Mouse (Mus musculus) thymus, postnatal 25 days (tissue): ENCODE results near the gene Ppm1n.
"Not testable (repeated sequence)": the region's sequence is repeated elsewhere in the genome, so short reads cannot be mapped to it uniquely, and the experiment has no call there.

ENCODE experiments used
- DNase-seq: peaks from one replicate; pipeline ENCODE4 v3.0.0; 2022

Ppm1n gene

GRCm38 (mm10) chr7:19281680-19282304 is 1.9 kb upstream of the Ppm1n start:
- not testable (repeated sequence) for DNase-seq

- DNase-seq, result no peak
Measured at GRCm38 (mm10) chr7:19279052-19279451, 812 bp downstream of the Ppm1n start.

DNA sequence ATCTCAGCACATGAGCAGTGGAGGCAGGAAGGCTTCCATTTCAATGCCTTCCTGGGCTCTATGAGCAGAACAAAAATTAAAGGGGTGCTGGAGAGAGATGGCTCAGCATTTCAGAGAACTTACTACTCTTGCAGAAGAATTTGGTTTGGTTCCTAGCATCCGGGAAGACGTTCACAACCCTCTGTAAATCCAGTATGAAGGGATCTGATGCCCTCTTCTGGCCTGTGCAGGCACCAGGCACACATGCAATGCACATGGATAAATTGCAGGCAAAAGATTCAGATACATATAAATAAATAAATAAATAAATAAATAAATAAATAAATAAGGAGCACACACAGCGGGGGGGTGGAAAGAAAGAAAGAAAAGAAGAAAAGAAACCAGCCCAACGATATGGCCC is 3.6 kb downstream of the Ppm1n start:
- peak; percentile 26 for DNase-seq

GRCm38 (mm10) chr7:19272173-19272764 is 7.6 kb downstream of the Ppm1n start:
- peak; percentile 91 for DNase-seq

GRCm38 (mm10) chr7:19271238-19272172 is 8.4 kb downstream of the Ppm1n start, which contains the start of gene Vasp:
Gene Vasp, minus strand, starts transcription at chr7:19271817.
- DNase-seq, result peak; percentile 87

DNA sequence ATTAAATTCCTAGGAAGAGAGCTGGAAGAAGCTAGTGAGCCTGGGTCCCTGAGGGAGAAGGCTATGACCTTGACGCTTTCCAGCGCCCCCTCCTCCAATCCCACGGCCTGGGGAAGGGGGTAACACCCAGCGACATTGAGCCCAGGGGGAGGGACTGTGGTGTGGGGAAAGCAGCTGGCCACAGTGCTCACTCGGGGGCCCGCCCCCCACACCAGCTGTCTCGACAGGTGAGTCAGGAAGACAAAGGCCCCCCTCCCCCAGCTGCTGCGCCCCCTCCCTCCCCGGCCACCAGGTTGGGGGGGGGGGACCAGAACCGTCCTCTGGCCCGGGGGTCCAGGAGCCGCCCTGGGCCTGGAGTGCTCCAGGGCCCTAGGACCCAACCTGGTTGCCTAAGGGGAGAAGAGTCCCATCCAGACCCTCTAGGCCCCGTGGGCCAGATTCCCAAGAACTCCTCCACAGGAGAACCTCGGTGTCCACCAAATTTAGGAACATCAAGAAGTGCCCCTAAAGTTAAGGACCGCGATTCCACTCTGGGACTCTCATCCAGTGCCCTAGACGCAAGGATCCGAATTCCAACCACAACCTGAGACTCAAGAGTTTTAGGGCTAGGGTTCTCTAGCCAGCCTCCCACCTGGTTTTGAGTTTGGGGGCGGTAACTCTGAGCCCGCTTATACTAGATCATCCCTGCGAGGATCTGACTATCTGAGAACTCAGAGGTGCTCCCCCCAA is 9.2 kb downstream of the Ppm1n start:
- DNase-seq, result peak; percentile 48

- DNase-seq, result peak; percentile 30
Measured at GRCm38 (mm10) chr7:19269721-19270441, 10.0 kb downstream of the Ppm1n start.

DNA sequence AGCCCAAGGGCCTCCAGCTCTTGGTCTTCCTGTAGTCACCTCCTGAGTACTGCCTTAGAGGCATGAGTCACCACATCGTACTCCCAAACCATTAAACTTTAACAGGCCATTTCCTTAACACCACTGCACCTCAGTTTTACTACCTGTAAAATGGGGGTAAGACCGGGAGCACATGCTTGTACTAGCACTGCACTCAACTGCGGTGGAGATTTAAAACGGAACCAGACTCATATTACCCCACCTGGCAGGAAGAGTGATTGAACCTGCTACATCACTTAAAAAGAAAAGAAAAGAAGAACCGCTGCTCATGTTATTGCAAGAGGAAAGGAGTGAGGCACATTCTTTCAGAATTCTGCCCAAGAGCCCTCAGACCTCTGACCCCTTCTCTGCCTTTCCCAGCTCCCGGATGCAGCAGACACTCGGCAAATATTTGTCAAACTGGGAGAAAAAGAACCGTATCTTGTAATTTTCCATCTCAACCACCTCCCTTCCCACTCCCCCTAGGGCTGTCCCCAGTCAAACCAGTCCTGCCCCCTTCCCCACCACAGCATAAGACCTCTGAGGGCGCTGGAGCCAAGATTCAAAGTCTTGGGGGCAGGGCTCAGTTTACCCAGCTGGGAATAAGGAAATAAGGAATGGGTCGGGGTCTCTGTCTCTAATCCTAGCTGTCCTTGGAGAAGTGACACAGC is 10.7 kb downstream of the Ppm1n start:
- DNase-seq, result peak; percentile 25

DNA sequence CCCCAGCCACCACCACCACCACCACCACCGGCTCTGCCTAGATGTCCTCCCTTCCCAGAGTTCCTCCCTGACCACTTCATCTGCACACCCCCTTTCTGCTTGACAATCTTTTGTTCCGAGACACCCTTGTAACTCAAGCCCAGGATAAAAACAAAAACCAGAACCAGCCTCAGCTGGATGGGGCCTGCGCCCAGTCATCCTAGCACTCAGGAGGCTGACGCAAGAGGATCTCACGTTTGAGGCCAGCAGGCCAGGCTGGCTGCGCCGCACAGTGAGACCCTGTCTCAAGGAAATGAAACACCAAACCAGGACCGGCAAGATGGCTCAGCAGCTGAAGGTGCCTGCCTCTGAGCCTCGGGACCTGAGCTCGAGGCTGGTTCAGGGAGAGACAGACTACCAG is 12.8 kb downstream of the Ppm1n start:
- no peak for DNase-seq

DNA sequence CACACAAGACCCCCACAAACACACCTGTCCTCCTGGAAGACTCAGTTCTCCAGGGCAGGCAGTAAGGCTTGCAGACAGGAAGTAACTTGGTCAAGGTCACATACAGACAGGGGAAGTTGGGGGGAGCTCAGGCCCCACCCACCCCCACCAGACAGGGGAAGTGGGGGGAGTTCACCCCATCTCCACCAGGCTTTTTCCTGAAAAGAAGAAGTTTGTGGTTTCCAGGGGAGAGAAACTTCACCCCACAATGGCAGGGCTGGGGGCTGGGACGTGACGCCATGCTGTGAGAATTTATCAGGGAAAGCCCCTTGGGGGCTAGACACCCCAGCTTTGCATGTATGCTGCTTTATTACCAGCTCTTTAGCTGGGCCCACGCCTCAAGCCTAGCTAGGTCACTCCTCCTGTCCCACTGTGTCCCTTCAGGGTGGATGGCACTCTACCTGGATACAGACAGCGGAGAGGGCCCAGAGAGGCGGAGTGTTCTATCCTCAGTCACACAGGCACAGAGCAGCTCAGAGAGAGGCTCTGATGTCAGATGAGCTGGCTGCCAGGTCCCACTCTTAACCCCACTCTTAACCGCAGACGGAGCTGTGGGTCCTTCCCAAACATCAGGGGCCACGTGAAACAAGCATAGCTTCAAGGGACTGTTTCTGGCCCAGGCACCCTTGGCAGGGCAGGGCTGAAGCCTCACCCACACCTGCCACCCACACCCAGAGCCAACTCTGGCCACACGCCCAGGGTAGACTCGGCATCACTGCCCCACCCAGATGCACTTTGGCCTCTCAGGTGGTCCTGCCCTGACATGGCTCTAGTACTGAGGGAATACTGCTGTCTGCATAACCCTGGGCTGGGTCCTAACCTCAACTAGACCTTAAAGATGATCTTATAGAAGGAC is 13.7 kb downstream of the Ppm1n start:
- DNase-seq, result peak; percentile 59

DNA sequence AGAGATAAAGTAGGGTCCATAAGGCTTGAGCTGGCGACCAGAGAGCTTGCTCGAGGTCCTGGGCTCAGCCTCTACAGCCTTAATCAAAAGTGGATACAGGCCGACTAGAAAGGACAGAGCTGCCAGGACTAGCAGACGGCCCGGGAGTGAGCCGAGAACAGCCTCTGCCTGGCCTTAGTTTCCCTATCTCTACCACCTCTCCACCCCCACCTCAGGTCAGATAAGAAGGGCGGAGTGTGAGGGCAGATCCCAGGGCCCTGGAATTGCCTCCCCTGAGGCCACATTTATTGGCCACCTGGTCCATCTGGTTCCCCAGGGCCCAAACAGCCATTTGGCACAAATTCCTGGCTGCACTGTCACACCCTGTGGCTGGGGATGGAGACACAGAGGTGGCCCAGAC is 14.7 kb downstream of the Ppm1n start:
- no peak for DNase-seq

- no peak for DNase-seq
Measured at GRCm38 (mm10) chr7:19258336-19258735, 21.5 kb downstream of the Ppm1n start.

GRCm38 (mm10) chr7:19257390-19258022 is 22.4 kb downstream of the Ppm1n start:
- peak; percentile 19 for DNase-seq

GRCm38 (mm10) chr7:19256567-19256966 is 23.3 kb downstream of the Ppm1n start:
- DNase-seq, result peak; percentile 30

GRCm38 (mm10) chr7:19255395-19255794 is 24.5 kb downstream of the Ppm1n start:
- DNase-seq, result no peak

- no peak for DNase-seq
Measured at GRCm38 (mm10) chr7:19253437-19253836, 26.4 kb downstream of the Ppm1n start.

DNA sequence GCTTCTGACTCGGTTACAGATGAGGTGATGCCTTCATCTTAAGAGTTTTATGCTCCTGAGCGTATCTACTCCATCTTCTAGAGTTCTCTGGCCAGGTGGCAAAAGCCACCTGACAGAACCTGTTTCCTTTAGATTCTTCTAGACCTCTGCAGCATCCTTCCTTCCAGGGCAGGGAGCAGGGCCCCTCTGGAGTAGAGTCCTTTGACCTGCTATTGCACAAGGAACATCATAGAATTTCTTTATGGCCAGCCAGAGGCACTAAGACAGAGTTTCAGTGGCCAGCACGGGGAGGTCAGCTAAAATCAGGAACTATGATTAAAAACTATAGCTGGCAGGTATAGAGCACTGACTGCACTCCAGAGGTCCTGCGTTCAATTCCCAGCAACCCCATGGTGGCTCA is 27.8 kb downstream of the Ppm1n start:
- no peak for DNase-seq

DNA sequence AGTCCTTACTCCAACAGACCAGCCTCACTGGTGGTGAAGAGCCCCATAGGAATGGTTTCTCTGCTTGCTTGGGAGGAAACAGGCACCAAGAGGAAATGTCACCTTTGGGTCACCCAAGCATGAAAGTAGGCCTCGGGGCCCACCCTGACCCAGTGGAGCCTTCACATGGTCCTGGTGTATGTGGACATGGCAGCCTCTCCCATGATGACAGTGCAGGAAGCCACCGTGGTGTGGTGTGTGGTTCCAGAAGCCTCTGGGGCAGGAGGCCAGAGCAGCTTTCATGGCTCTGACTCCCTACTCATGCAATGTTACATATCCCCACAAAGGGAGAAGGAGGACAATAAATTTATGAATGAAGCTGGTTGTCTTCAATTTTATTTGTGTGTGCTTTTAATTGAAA is 32.4 kb downstream of the Ppm1n start:
- DNase-seq, result no peak

GRCm38 (mm10) chr7:19246855-19247254 is 33.0 kb downstream of the Ppm1n start:
- no peak for DNase-seq

DNA sequence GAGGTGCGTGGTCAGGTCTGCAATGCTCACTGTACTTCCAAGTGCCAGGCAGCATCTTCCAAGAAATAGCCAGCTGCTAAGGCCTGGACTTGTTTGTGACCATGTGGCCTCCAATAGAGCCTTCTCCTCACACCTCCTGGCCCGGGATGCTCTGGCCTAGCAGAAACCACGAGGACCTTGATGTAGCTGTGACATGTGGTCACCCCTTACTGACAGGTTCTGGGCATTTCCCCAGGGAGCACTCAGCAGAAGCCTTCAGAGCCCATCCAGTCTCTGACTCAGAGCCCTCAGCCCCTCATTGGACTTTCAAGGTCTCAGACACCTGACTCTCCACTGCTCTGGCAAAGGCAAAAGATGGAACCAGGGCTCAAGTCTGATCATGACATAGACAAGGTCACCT is 34.8 kb downstream of the Ppm1n start:
- no peak for DNase-seq
